8 mouse cellular contexts compared by ENCODE assay signal in genomic region chr11:30266691-30267035, GRCm38 (mm10). TPM values are rescaled to one million over a fixed set of nuclear protein-coding genes. Genes with fewer than 3 reads are reported as not detected.
DNase-seq lines count a peak whose midpoint lies in the region; ATAC-seq and TF ChIP-seq lines count a peak whose summit lies in the region.

No protein-coding gene starts in this region.

- no peak for TF ChIP-seq POLR2A in thymus, adult 2 months (IDR thresholded peaks at IDR 0.05; ENCODE audit: control insufficient read depth, extremely low read depth, insufficient read depth, low read length, poor library complexity)

- H3K4me1 ChIP-seq in thymus, adult 2 months (replicated peaks; ENCODE audit: control insufficient read depth, insufficient read depth, low read length): peaks cover 8% of the 10 kb centered on the region; the same call in 1 of the 2 replicates
- H3K4me1 ChIP-seq in liver, embryonic 12.5 days: peaks cover 18% of the 10 kb centered on the region; the same call in 1 of the 2 replicates
- no peaks in the 10 kb centered on the region for H3K4me1 ChIP-seq in stomach, postnatal 0 days (replicated peaks; ENCODE audit: control insufficient read depth, insufficient read depth)

- no peak for DNase-seq in frontal cortex, postnatal 10 days (ENCODE audit: low spot score in 2 of 2)
- no peak for DNase-seq in thymus, adult 2 months
- no peak for DNase-seq in thymus, postnatal 0 days (ENCODE audit: low spot score)
- DNase-seq in stomach, postnatal 0 days (ENCODE audit: low spot score): no peak
- DNase-seq in layer of hippocampus, adult 9-11 months: no peak
- DNase-seq in MN1 (ENCODE audit: low spot score): no peak

- peak overlapping the region; percentile 90 for H3K4me2 ChIP-seq in liver, embryonic 12.5 days
- peak overlapping the region; percentile 74 for H3K4me2 ChIP-seq in stomach, postnatal 0 days (replicated peaks; ENCODE audit: low read depth)

- TF ChIP-seq EP300 in stomach, postnatal 0 days (optimal IDR thresholded peaks at IDR 0.05): no peak

- H3K9ac ChIP-seq in liver, embryonic 12.5 days: peak overlapping the region; percentile 65
- H3K9ac ChIP-seq in stomach, postnatal 0 days (ENCODE audit: low read length): peak overlapping the region; percentile 89

- no peak for TF ChIP-seq CTCF in thymus, adult 2 months (IDR thresholded peaks at IDR 0.05; ENCODE audit: borderline replicate concordance, control insufficient read depth, extremely low read depth, insufficient read depth, low read length, poor library complexity)
- TF ChIP-seq CTCF in stomach, postnatal 0 days (IDR thresholded peaks at IDR 0.05; ENCODE audit: low read depth): no peak

- peak overlapping the region; percentile 46; the same call in 1 of the 2 replicates for H3K4me3 ChIP-seq in thymus, adult 2 months (ENCODE audit: control insufficient read depth, insufficient read depth, low read length)
- peak overlapping the region; percentile 66 for H3K4me3 ChIP-seq in liver, embryonic 12.5 days
- H3K4me3 ChIP-seq in stomach, postnatal 0 days (ENCODE audit: low read depth, low read length): peak overlapping the region; percentile 94

- H3K36me3 ChIP-seq in thymus, adult 2 months (ENCODE audit: control insufficient read depth, insufficient read depth, low read length): no peaks in the 10 kb centered on the region
- H3K36me3 ChIP-seq in liver, embryonic 12.5 days: no peaks in the 10 kb centered on the region
- no peaks in the 10 kb centered on the region for H3K36me3 ChIP-seq in stomach, postnatal 0 days (ENCODE audit: control insufficient read depth, insufficient read depth, low read length)

- ATAC-seq in frontal cortex, adult (ENCODE audit: low TSS enrichment): peak; percentile 26; the same call in 1 of the 2 replicates
- ATAC-seq in liver, embryonic 12.5 days: 0 out of 2 replicates have a peak, but pooled peaks have one; percentile 3
- 0 out of 2 replicates have a peak, but pooled peaks have one; percentile 2 for ATAC-seq in stomach, postnatal 0 days (ENCODE audit: low FRiP score, low TSS enrichment)

- H3K9me3 ChIP-seq in liver, embryonic 12.5 days (replicated peaks): no peaks in the 10 kb centered on the region
- no peaks in the 10 kb centered on the region for H3K9me3 ChIP-seq in stomach, postnatal 0 days (ENCODE audit: control insufficient read depth, low read length)

- WGBS in thymus, adult 2 months: 33% methylated on average over 7 of the region's 7 CpGs
- 23% methylated on average over 7 of the region's 7 CpGs for WGBS in liver, embryonic 12.5 days (ENCODE audit: insufficient replicate concordance)
- 13% methylated on average over 7 of the region's 7 CpGs for WGBS in stomach, postnatal 0 days

- peaks cover 20% of the 10 kb centered on the region for H3K27me3 ChIP-seq in thymus, adult 2 months (ENCODE audit: control insufficient read depth, insufficient read depth, low read length)
- H3K27me3 ChIP-seq in liver, embryonic 12.5 days (replicated peaks): peaks cover 44% of the 10 kb centered on the region
- H3K27me3 ChIP-seq in stomach, postnatal 0 days (ENCODE audit: control insufficient read depth, insufficient read depth, low read length): no peaks in the 10 kb centered on the region

- no peak overlapping the region for H3K27ac ChIP-seq in thymus, adult 2 months (ENCODE audit: control insufficient read depth, insufficient read depth, low read length)
- no peak overlapping the region for H3K27ac ChIP-seq in liver, embryonic 12.5 days
- peak overlapping the region; percentile 95 for H3K27ac ChIP-seq in stomach, postnatal 0 days (replicated peaks)

RNA-seq across cellular contexts. Expression of gene Sptbn1, which starts 1.3 kb away (rescaled TPM):
- 48.2 and 48.5 TPM in 2 replicates for polyA plus RNA-seq in thymus, adult 2 months (2012; rRNA removed)
- 59.1 and 64.4 TPM in 2 replicates for polyA plus RNA-seq in thymus, postnatal 0 days (2015; fragmentation: Nextera tagmentation; extraction: Ambion mirVana)
- polyA plus RNA-seq in liver, embryonic 12.5 days (2016; fragmentation: Nextera tagmentation; extraction: Ambion mirVana): 24.2 and 24.4 TPM in 2 replicates
- polyA plus RNA-seq in stomach, postnatal 0 days (2015; fragmentation: Nextera tagmentation; extraction: Ambion mirVana): 57.2 and 57.4 TPM in 2 replicates
